Comparison of ENCODE assay signal across 9 mouse cellular contexts in the genomic region with DNA sequence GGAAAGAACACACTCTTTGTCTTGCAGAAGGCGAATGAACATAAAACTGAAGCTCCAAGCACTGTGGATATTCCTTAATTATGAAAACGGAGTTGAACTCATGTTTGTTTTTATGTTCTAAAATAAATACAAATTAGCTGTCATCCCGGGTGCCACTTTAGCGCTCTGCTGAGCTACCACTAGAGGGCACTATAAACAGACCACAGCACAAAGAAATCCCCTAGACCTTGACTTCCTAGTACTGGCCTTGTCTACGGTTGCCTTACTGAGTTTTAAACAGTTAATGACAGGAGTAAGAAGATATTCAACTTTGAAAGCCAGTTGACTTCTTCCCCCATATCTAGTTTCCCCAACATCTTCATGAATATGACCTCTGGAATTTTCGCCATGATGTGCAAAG. TPM values are rescaled to one million over a fixed set of nuclear protein-coding genes. Genes with fewer than 3 reads are reported as not detected.
DNase-seq lines count a peak whose midpoint lies in the region; ATAC-seq and TF ChIP-seq lines count a peak whose summit lies in the region.
"Had no signal": no experiment of that assay in that cellular context is flagged by ENCODE, and none has a peak within 500 bp of the region (broad histone marks: within the 10 kb centered on the region; RNA-seq: fewer than 3 reads in every experiment).

No protein-coding gene starts in this region.

- H3K36me3 ChIP-seq in heart, embryonic 10.5 days, result no peaks in the 10 kb centered on the region
- no peaks in the 10 kb centered on the region for H3K36me3 ChIP-seq in embryonic facial prominence, embryonic 11.5 days (replicated peaks; ENCODE audit: control insufficient read depth, insufficient read depth, low read depth, low read length)
- H3K36me3 ChIP-seq in kidney, postnatal 0 days (ENCODE audit: insufficient read depth, low read length), result no peaks in the 10 kb centered on the region
- H3K36me3 ChIP-seq: limb, embryonic 15.5 days had no signal

- no peaks in the 10 kb centered on the region for H3K27me3 ChIP-seq in heart, embryonic 10.5 days (ENCODE audit: insufficient read depth, poor library complexity, severe bottlenecking)
- no peaks in the 10 kb centered on the region for H3K27me3 ChIP-seq in embryonic facial prominence, embryonic 11.5 days (ENCODE audit: control insufficient read depth, insufficient read depth, low read length)
- H3K27me3 ChIP-seq in kidney, postnatal 0 days (ENCODE audit: insufficient read depth, low read length), result no peaks in the 10 kb centered on the region

- H3K4me2 ChIP-seq in embryonic facial prominence, embryonic 11.5 days (ENCODE audit: low read depth, low read length), result no peak overlapping the region
- H3K4me2 ChIP-seq in kidney, postnatal 0 days (ENCODE audit: low read length), result no peak overlapping the region
- H3K4me2 ChIP-seq: limb, embryonic 15.5 days had no signal

- ATAC-seq in embryonic facial prominence, embryonic 11.5 days (replicated peaks; ENCODE audit: insufficient number of reproducible peaks, low FRiP score, low TSS enrichment, low read depth), result no peak
- no peak for ATAC-seq in kidney, postnatal 0 days (replicated peaks; ENCODE audit: low FRiP score, low read depth)

- WGBS in heart, embryonic 10.5 days, result 23% methylated on average over 6 of the region's 6 CpGs
- WGBS in embryonic facial prominence, embryonic 11.5 days, result 21% methylated on average over 6 of the region's 6 CpGs
- WGBS in kidney, postnatal 0 days, result 18% methylated on average over 6 of the region's 6 CpGs

- H3K4me1 ChIP-seq in heart, embryonic 10.5 days, result no peaks in the 10 kb centered on the region
- no peaks in the 10 kb centered on the region for H3K4me1 ChIP-seq in embryonic facial prominence, embryonic 11.5 days (ENCODE audit: control insufficient read depth, insufficient read depth, low read length)
- no peaks in the 10 kb centered on the region for H3K4me1 ChIP-seq in kidney, postnatal 0 days (replicated peaks; ENCODE audit: insufficient read depth, low read length)
- H3K4me1 ChIP-seq: limb, embryonic 15.5 days had no signal

- H3K9me3 ChIP-seq in heart, embryonic 10.5 days, result no peaks in the 10 kb centered on the region
- H3K9me3 ChIP-seq in embryonic facial prominence, embryonic 11.5 days (replicated peaks; ENCODE audit: control insufficient read depth, low read length), result no peaks in the 10 kb centered on the region
- no peaks in the 10 kb centered on the region for H3K9me3 ChIP-seq in kidney, postnatal 0 days (replicated peaks; ENCODE audit: low read length)
- H3K9me3 ChIP-seq: limb, embryonic 15.5 days had no signal

- peak; percentile 41 for DNase-seq in heart, adult 8-10 months (ENCODE audit: low spot score)
- no peak for DNase-seq in heart, embryonic 10.5 days (ENCODE audit: low spot score)
- peak; percentile 70 for DNase-seq in CD4-positive, CD25-positive, alpha-beta regulatory T cell, adult 2 months (ENCODE audit: low read depth, low spot score)
- DNase-seq in adrenal gland, postnatal 36 days, result peak; percentile 10 to 39
- peak; percentile 75 for DNase-seq in embryonic facial prominence, embryonic 11.5 days (ENCODE audit: low spot score)
- peak; percentile 90 for DNase-seq in kidney, postnatal 0 days (ENCODE audit: low spot score)
- peak; percentile 56 for DNase-seq in lung, postnatal 25 days (ENCODE audit: low spot score)
- DNase-seq in thymus, postnatal 25 days, result peak; percentile 38

- H3K4me3 ChIP-seq in heart, embryonic 10.5 days, result no peak overlapping the region
- H3K4me3 ChIP-seq in embryonic facial prominence, embryonic 11.5 days (ENCODE audit: low read depth, low read length), result no peak overlapping the region
- no peak overlapping the region for H3K4me3 ChIP-seq in kidney, postnatal 0 days (replicated peaks; ENCODE audit: low read depth, low read length)
- H3K4me3 ChIP-seq: limb, embryonic 15.5 days had no signal

- no peak overlapping the region for H3K27ac ChIP-seq in heart, embryonic 10.5 days
- no peak overlapping the region for H3K27ac ChIP-seq in embryonic facial prominence, embryonic 11.5 days (replicated peaks; ENCODE audit: low read depth, low read length)
- H3K27ac ChIP-seq in kidney, postnatal 0 days, result no peak overlapping the region
- H3K27ac ChIP-seq: limb, embryonic 15.5 days had no signal

- H3K9ac ChIP-seq in embryonic facial prominence, embryonic 11.5 days (replicated peaks; ENCODE audit: low read length), result no peak overlapping the region
- no peak overlapping the region for H3K9ac ChIP-seq in kidney, postnatal 0 days (ENCODE audit: low read depth, low read length)
- H3K9ac ChIP-seq: limb, embryonic 15.5 days had no signal

- TF ChIP-seq CTCF in kidney, postnatal 0 days (IDR thresholded peaks at IDR 0.05; ENCODE audit: low read depth), result peak; percentile 93

RNA-seq across cellular contexts. Expression of gene Hspb3, which starts 29.9 kb away (rescaled TPM):
- total RNA-seq in heart, adult 8-10 months (2022), result 10 to 100 TPM; 15.4 to 22.3 (median 18.7) TPM
- polyA plus RNA-seq in heart, embryonic 10.5 days (2016; fragmentation: Nextera tagmentation; extraction: Ambion mirVana), result 42.9 and 76.4 TPM in 2 replicates
- not detected for total RNA-seq in adrenal gland, postnatal 36 days (2021)
- 0.66 and 1.4 TPM in 2 replicates for polyA plus RNA-seq in embryonic facial prominence, embryonic 11.5 days (2014; fragmentation: Nextera tagmentation; extraction: Ambion mirVana)
- not detected in 2 replicates for polyA plus RNA-seq in kidney, postnatal 0 days (2015; fragmentation: Nextera tagmentation; extraction: Ambion mirVana)

Comparison
In these comparisons a context has a peak if more than half of its experiments do, and no peak if none do; other contexts are left out.
1. RNA of gene Hspb3, which starts 29.9 kb away (polyA plus RNA-seq): 42.9 to 76.4 TPM in heart, embryonic 10.5 days; 0.66 to 1.4 TPM in embryonic facial prominence, embryonic 11.5 days and not detected in kidney, postnatal 0 days; every median in the first group is over 10 times any median in the second.